Mouse (Mus musculus) ES-Bruce4 (cell line): ENCODE data around the gene Hcar2.

Experiments
- CTCF ChIP-seq: IDR thresholded peaks from one replicate; pipeline ENCODE4 v1.8.1; 2011; ENCODE audit warnings: low read depth, low read length
- EP300 ChIP-seq: IDR thresholded peaks from 2 replicates; pipeline ENCODE4 v1.6.1; 2011; ENCODE audit warnings: low read depth, low read length; ENCODE audit not compliant: insufficient read depth
- POLR2A ChIP-seq: IDR thresholded peaks from one replicate; pipeline ENCODE4 v1.8.1; 2011; ENCODE audit warnings: low read length; ENCODE audit not compliant: insufficient read depth

- TF ChIP-seq CTCF (no peak), POLR2A (no peak), EP300 (no peak)
These were observed 41.1 kb upstream of the Hcar2 start for GRCm38 (mm10) chr5:123906146-123906975.
